Mouse (Mus musculus) kidney, embryonic 15.5 days (tissue): ENCODE results near the gene Spp1. TPM values are rescaled to one million over a fixed set of nuclear protein-coding genes. Genes with fewer than 3 reads are reported as not detected.

Experiments
- ATAC-seq: fragments of 200-750 bp; cut with Nextera tagmentation; replicated peaks from 2 replicates; pipeline ENCODE4 v1.8.0; 2017; ENCODE audit warnings: moderate TSS enrichment; ENCODE audit not compliant: low FRiP score
- H3K27ac ChIP-seq: fragments of 300-500 bp; sonication (generic); 2 replicates; pipeline ENCODE4 v1.5.1; 2015; ENCODE audit warnings: mild to moderate bottlenecking, inconsistent platforms
- H3K27me3 ChIP-seq: fragments of 300-500 bp; sonication (generic); 2 replicates; pipeline ENCODE4 v1.6.1; 2015; ENCODE audit warnings: inconsistent platforms
- H3K36me3 ChIP-seq: fragments of 300-500 bp; sonication (generic); 2 replicates; pipeline ENCODE4 v1.6.1; 2015; ENCODE audit warnings: inconsistent platforms
- H3K4me1 ChIP-seq: fragments of 300-500 bp; sonication (generic); 2 replicates; pipeline ENCODE4 v1.6.1; 2015; ENCODE audit warnings: inconsistent platforms
- H3K4me2 ChIP-seq: fragments of 300-500 bp; sonication (generic); 2 replicates; pipeline ENCODE4 v1.6.1; 2015; ENCODE audit warnings: moderate library complexity, mild to moderate bottlenecking, inconsistent platforms
- H3K4me3 ChIP-seq: fragments of 300-500 bp; sonication (generic); replicated peaks from 2 replicates; pipeline ENCODE4 v1.5.1; 2015; ENCODE audit warnings: mild to moderate bottlenecking, inconsistent platforms
- H3K9ac ChIP-seq: fragments of 300-500 bp; sonication (generic); 2 replicates; pipeline ENCODE4 v1.6.1; 2015; ENCODE audit warnings: mild to moderate bottlenecking, inconsistent platforms
- H3K9me3 ChIP-seq: fragments of 300-500 bp; sonication (generic); replicated peaks from 2 replicates; pipeline ENCODE4 v1.6.1; 2016; ENCODE audit warnings: inconsistent platforms
- WGBS: fragments of 180-500 bp; shearing (Covaris S2); methylation state at CpG from one replicate; pipeline ENCODE4 v1.1.7; 2015; ENCODE audit warnings: mixed read lengths; 5-methylcytosine and 5-hydroxymethylcytosine counted together
- polyA plus RNA-seq: library from polyadenylated mRNA; unstranded; fragments of >200 nt; fragmentation: Nextera tagmentation; extraction: Ambion mirVana; gene quantifications from 2 replicates; pipeline ENCODE4 v1.2.1, GENCODE M21; 2015

The Spp1 gene
- polyA plus RNA-seq, 1 experiment from 2014 or later = 64.9 TPM

DNA sequence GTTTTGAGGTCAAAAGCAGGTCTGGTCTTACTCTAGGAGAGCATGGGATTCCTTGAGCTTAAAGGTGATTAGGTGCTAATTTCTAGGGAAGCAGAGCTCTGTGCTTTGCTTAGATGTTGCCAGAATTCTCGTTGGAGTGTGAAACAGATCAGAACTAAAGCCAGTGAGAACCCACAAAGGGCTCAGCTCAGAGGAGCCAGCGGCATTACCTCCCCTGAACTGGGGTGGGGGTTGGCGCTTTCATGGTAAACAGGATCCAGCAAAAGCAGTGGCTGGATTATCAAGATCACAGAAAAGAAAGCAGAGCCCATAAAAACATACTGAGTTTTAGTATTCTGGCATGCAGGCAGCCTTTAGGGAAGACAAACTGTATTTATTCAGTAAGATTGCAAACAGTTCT lies 28.2 kb upstream of the Spp1 start:
- Histone ChIP-seq H3K4me3 (no peak overlapping the region), H3K4me2 (no peak overlapping the region), H3K27ac (peak overlapping the region; percentile 58), H3K36me3 (no peaks in the 10 kb centered on the region), H3K9me3 (no peaks in the 10 kb centered on the region), H3K27me3 (no peaks in the 10 kb centered on the region), H3K9ac (no peak overlapping the region), H3K4me1 (peaks cover 7% of the 10 kb centered on the region)
- 24% methylated on average over 3 of the region's 3 CpGs for WGBS
- no peak for ATAC-seq

DNA sequence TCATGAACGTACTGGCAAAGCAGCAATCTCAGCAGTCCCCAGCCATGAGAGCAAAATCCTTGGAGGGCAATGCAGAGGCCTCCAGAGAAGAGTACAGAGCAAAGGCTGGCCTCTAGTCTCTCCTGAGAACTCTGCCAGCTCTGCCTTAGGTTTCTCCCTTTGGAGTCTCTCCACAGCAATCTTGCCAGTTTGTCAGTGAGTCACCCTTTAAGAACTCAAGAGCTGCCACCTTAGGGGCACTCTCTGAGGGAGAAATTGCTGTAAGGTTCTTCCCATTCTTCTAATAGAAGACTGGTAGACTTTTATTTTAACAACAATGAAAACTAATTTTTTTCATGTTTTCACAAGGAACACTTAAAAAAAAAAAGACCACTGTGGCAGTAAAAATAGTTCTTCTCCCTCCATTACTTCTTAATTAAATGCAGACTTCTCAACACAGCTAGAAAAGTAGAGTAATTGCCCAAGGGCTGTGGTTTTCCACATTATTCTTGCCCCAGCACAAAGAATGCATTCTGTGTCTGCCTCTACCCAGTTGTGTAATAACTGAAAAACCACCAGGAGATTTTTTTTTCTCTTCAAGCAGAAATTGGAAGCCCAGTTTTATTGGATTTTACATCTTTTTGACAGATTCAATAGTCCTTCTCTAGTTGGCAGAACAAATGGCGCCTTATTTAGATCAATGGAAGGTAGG lies 27.2 kb upstream of the Spp1 start:
- WGBS = 71% methylated on average over 2 of the region's 2 CpGs

DNA sequence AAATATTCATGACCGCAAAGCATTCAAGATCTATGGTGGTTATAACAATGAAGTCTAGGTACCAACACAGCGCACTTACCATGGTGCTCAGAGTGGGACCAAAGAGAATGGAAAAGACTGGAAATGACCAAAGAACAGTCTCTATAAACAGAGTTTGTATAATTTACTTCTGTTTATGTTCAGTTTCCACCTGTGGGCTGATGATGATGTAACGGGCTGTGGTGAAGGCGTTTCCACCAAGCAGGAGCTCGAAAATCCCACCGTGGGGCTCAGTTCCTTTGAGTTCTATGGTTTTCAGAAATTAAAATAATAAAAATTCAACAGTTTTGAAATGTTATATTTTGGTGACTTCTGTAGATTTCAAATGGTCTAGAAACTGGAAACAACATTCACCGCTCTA lies 26.4 kb upstream of the Spp1 start:
- Histone ChIP-seq H3K36me3 (no peaks in the 10 kb centered on the region), H3K4me2 (no peak overlapping the region), H3K27ac (no peak overlapping the region), H3K4me3 (no peak overlapping the region), H3K9me3 (no peaks in the 10 kb centered on the region), H3K27me3 (no peaks in the 10 kb centered on the region), H3K4me1 (peaks cover 7% of the 10 kb centered on the region), H3K9ac (no peak overlapping the region)
- whole genome bisulfite sequencing = 93% methylated on average over 7 of the region's 7 CpGs
- no peak for ATAC-seq

More for the DNA sequence above, 27.2 kb upstream of the Spp1 start:
- Histone ChIP-seq H3K4me2 (no peak overlapping the region), H3K36me3 (no peaks in the 10 kb centered on the region), H3K9me3 (no peaks in the 10 kb centered on the region), H3K4me1 (peaks cover 7% of the 10 kb centered on the region), H3K27me3 (no peaks in the 10 kb centered on the region), H3K4me3 (no peak overlapping the region), H3K9ac (no peak overlapping the region), H3K27ac (peak overlapping the region; percentile 70)
- no peak for ATAC-seq

- ATAC-seq = no peak
- Histone ChIP-seq H3K27ac (no peak overlapping the region), H3K9me3 (no peaks in the 10 kb centered on the region), H3K9ac (no peak overlapping the region), H3K4me2 (no peak overlapping the region), H3K36me3 (no peaks in the 10 kb centered on the region), H3K4me1 (no peaks in the 10 kb centered on the region), H3K4me3 (no peak overlapping the region), H3K27me3 (no peaks in the 10 kb centered on the region)
- 48% methylated on average over 2 of the region's 2 CpGs for WGBS
These were observed 18.9 kb upstream of the Spp1 start for GRCm38 (mm10) chr5:104415999-104416398.

DNA sequence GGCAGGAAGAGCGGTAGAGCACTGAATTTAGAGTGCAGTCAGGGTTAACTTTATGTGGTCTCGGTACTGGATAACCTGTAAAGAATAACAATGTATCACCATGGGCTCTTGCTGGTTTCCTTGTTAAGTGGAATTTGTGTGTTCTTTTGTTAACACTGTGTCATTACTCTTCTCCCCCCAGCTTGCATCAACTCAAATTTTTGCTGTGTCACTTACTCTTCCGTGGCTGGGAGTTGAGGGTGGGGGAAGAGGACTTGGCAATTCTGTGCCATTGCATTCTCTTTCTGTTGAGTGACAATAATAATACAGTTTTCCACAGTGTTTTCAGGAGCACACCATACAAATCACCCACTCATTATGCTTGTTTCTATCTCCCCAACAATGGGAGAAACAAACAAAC lies 17.9 kb upstream of the Spp1 start:
- Histone ChIP-seq H3K4me2 (no peak overlapping the region), H3K4me1 (no peaks in the 10 kb centered on the region), H3K4me3 (no peak overlapping the region), H3K9ac (no peak overlapping the region), H3K27me3 (no peaks in the 10 kb centered on the region), H3K36me3 (no peaks in the 10 kb centered on the region), H3K9me3 (no peaks in the 10 kb centered on the region), H3K27ac (no peak overlapping the region)
- no peak for ATAC-seq
- 69% methylated on average over 3 of the region's 3 CpGs for WGBS

- H3K9ac ChIP-seq = no peak overlapping the region
- no peak; the same call in 1 of the 2 replicates for ATAC-seq
- H3K4me2 ChIP-seq = no peak overlapping the region
- H3K27ac ChIP-seq = no peak overlapping the region
- no peaks in the 10 kb centered on the region for H3K27me3 ChIP-seq
- H3K4me3 ChIP-seq = no peak overlapping the region
- H3K36me3 ChIP-seq = no peaks in the 10 kb centered on the region
- WGBS = 90% methylated on average over 1 of the region's 1 CpGs
- H3K4me1 ChIP-seq = no peaks in the 10 kb centered on the region
- no peaks in the 10 kb centered on the region for H3K9me3 ChIP-seq
These were observed 17.2 kb upstream of the Spp1 start for GRCm38 (mm10) chr5:104417721-104418120.

DNA sequence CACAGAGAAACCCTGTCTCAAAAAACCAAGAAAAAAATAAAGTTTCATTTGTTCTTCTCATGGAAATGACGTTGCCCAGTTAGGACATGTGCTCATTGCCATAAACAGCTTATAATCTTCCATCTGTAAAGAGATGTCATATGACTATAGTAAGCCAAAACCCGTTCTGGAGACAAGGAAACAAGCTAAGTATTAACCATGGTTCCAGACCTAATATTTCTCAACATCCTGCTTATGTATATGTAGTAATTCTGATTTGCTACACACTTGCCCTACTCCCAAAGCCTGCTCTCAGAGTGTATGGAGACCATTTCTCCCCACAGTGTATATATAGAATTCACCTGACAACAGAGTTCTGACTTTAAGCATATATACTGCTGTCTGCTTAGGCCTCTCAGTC lies 12.9 kb upstream of the Spp1 start:
- H3K36me3 ChIP-seq = no peaks in the 10 kb centered on the region
- H3K4me3 ChIP-seq = no peak overlapping the region
- 70% methylated on average over 2 of the region's 2 CpGs for WGBS
- no peak overlapping the region for H3K27ac ChIP-seq
- H3K27me3 ChIP-seq = no peaks in the 10 kb centered on the region
- no peaks in the 10 kb centered on the region for H3K9me3 ChIP-seq
- no peak overlapping the region for H3K4me2 ChIP-seq
- no peak overlapping the region for H3K9ac ChIP-seq
- ATAC-seq = no peak
- no peaks in the 10 kb centered on the region for H3K4me1 ChIP-seq

DNA sequence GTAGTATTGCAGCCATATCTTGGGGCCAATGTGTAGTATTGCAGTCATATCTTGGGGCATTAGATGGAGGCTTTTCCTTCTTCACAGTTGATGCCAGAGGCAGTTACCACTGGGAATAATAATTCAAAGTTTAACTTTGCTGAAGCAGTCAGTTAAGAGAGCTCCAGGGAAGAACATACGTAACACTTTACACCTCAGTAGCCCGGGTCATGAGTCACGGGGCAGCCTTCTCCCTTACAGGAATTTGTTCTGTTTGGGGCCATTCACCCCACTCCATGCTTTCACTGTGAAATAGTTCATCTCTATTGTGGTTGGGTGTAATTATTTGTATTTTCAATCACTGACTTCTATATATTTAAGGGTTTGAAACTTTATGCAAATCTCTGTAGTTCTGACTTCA lies 11.1 kb upstream of the Spp1 start:
- H3K4me1 ChIP-seq = no peaks in the 10 kb centered on the region
- no peaks in the 10 kb centered on the region for H3K9me3 ChIP-seq
- ATAC-seq = no peak

DNA sequence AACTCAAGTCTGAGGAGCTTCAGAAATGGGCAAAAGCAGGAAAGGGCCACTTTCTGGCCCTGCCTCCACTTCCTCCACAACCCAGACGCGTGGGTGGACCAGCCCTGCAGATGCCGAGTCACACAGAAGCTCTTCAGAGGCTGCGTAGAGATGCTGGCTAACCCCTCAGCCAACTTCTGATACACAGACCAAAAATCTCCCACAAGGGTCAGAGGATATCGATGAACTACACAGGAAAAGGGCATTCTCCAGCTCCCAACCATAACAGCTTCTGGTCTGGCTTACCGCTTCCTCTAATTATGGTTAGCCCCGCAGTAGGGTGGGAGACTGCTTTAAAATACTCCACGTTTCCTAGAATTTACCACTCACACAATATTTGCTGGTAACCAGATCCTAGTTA lies 9.0 kb upstream of the Spp1 start:
- Histone ChIP-seq H3K27ac (no peak overlapping the region), H3K4me3 (no peak overlapping the region), H3K9me3 (no peaks in the 10 kb centered on the region), H3K36me3 (no peaks in the 10 kb centered on the region), H3K27me3 (no peaks in the 10 kb centered on the region), H3K9ac (no peak overlapping the region), H3K4me2 (no peak overlapping the region), H3K4me1 (no peaks in the 10 kb centered on the region)
- 53% methylated on average over 8 of the region's 8 CpGs for WGBS
- ATAC-seq = no peak

More for the DNA sequence above, 11.1 kb upstream of the Spp1 start:
- 64% methylated on average over 3 of the region's 3 CpGs for WGBS
- H3K4me2 ChIP-seq = no peak overlapping the region
- H3K4me3 ChIP-seq = no peak overlapping the region
- H3K27ac ChIP-seq = no peak overlapping the region
- no peaks in the 10 kb centered on the region for H3K27me3 ChIP-seq
- no peak overlapping the region for H3K9ac ChIP-seq
- no peaks in the 10 kb centered on the region for H3K36me3 ChIP-seq

DNA sequence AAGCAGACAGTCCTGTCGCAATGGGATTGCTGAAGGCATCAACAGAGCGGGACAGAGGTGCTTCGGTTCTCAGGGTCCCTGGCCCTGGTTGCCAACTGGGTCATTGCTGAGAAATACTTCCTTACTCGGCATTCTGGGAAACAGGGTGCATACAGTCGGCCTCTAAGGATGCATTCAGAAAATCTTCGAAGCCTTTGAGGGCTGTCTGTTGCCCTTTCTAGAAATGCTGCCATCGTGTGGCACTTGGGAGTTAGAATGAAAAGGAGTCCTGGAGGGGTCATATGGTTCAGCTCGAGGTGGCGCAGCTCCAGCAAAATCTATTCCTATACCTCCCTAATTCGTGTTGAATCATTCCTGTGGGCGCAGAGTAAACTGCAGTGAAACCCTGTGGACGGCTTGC lies 2.0 kb upstream of the Spp1 start:
- Histone ChIP-seq H3K9ac (no peak overlapping the region), H3K4me2 (no peak overlapping the region), H3K4me3 (no peak overlapping the region), H3K27me3 (no peaks in the 10 kb centered on the region), H3K27ac (no peak overlapping the region), H3K4me1 (peaks cover 4% of the 10 kb centered on the region; the same call in 1 of the 2 replicates), H3K36me3 (no peaks in the 10 kb centered on the region), H3K9me3 (no peaks in the 10 kb centered on the region)
- ATAC-seq = no peak
- WGBS = 38% methylated on average over 12 of the region's 12 CpGs

DNA sequence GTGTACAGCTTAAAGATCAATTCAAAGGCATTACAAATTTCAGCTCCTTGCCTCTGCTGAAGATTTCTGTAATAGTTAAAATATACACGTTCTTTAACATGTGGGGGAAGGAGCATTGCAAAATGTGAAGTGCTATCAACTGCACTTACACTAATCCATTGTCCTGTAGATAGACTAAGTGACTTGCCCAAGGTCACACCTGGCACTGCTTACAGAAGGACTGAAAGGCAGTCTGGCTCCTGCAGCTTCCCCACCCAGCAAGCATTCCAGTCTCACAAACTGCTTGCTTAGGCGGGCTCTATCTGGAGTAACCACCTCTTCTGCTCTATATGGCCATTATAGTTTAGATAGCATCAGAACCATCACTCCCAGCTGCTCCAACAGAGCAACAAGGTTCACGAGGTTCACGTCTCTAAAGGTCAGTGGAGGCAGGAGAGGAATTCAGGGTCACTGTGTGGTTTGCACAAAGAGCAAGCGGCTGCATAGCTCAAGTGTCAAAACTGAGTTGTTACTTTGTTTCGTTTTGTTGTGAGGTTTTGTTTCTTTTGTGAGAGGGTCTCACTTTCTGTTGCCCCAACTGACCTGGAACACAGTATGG lies 851 bp upstream of the Spp1 start:
- Histone ChIP-seq H3K36me3 (no peaks in the 10 kb centered on the region), H3K4me1 (peaks cover 4% of the 10 kb centered on the region; the same call in 1 of the 2 replicates), H3K27ac (no peak overlapping the region), H3K9ac (no peak overlapping the region), H3K27me3 (no peaks in the 10 kb centered on the region), H3K4me2 (no peak overlapping the region), H3K9me3 (no peaks in the 10 kb centered on the region), H3K4me3 (no peak overlapping the region)
- no peak for ATAC-seq
- WGBS = 34% methylated on average over 6 of the region's 6 CpGs

GRCm38 (mm10) chr5:104436406-104437076 lies 1.6 kb downstream of the Spp1 start:
- 70% methylated on average over 7 of the region's 7 CpGs for WGBS
- no peak overlapping the region for H3K4me2 ChIP-seq
- no peak for ATAC-seq
- H3K4me3 ChIP-seq = no peak overlapping the region
- H3K27ac ChIP-seq = peak overlapping the region; percentile 62
- no peak overlapping the region for H3K9ac ChIP-seq
- H3K9me3 ChIP-seq = no peaks in the 10 kb centered on the region
- H3K4me1 ChIP-seq = peaks cover 4% of the 10 kb centered on the region; the same call in 1 of the 2 replicates
- no peaks in the 10 kb centered on the region for H3K27me3 ChIP-seq
- H3K36me3 ChIP-seq = no peaks in the 10 kb centered on the region
